Mouse (Mus musculus): ENCODE measurements at regions not wholly inside any gene's neighbourhood (a gene's known extent, or its start where the extent isn't known, plus 50 kb on each side); places are given as distances from the start of the nearest gene placed in this dataset.
"Not testable (repeated sequence)": the region's sequence is repeated elsewhere in the genome, so short reads cannot be mapped to it uniquely, and the experiment has no call there.

GRCm38 (mm10) chr6:7374629-7375028 is 180.1 kb upstream of the Tac1 start:
- no peaks in the 10 kb centered on the region for H3K36me3 ChIP-seq
- peak; percentile 88 for ATAC-seq (ENCODE audit: low FRiP score)
- H3K4me2 ChIP-seq, result no peak overlapping the region
- no peaks in the 10 kb centered on the region for H3K27me3 ChIP-seq
- no peak overlapping the region for H3K27ac ChIP-seq
- peaks cover 5% of the 10 kb centered on the region; the same call in 1 of the 2 replicates for H3K4me1 ChIP-seq (replicated peaks)
- H3K9ac ChIP-seq, result no peak overlapping the region
- H3K9me3 ChIP-seq, result no peaks in the 10 kb centered on the region
- no peak overlapping the region for H3K4me3 ChIP-seq
- 39% methylated on average over 4 of the region's 4 CpGs for WGBS

- ATAC-seq (ENCODE audit: low FRiP score), result no peak
- Histone ChIP-seq H3K27me3 (no peaks in the 10 kb centered on the region), H3K36me3 (no peaks in the 10 kb centered on the region), H3K9ac (no peak overlapping the region), H3K4me3 (no peak overlapping the region), H3K27ac (no peak overlapping the region), H3K9me3 (no peaks in the 10 kb centered on the region), H3K4me1 (replicated peaks) (peaks cover 5% of the 10 kb centered on the region; the same call in 1 of the 2 replicates), H3K4me2 (no peak overlapping the region)
- 90% methylated on average over 2 of the region's 2 CpGs for WGBS
Measured at GRCm38 (mm10) chr6:7375851-7376250, 178.8 kb upstream of the Tac1 start.

DNA sequence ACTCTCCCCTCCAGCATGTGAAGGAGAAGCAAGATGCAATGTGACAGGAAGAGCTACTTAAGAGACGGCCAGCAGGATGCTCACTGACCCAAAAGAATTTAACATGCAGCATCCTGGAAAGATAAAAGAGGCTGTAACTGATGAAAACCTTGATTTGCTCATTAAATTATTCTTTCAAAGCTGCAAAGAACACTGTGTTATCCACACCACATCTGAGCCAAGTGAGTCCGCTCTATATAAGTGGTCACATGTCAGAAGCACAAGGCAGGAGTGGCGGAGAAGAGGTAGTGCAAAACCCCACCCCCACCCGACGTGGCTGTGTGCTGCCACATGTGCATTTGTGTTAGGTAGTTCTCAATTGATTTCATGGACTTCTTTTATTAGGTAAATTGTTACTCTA is 176.0 kb upstream of the Tac1 start:
- Histone ChIP-seq H3K27me3 (no peaks in the 10 kb centered on the region), H3K4me2 (no peak overlapping the region), H3K27ac (no peak overlapping the region), H3K9me3 (no peaks in the 10 kb centered on the region), H3K36me3 (no peaks in the 10 kb centered on the region), H3K4me1 (replicated peaks) (peaks cover 5% of the 10 kb centered on the region; the same call in 1 of the 2 replicates), H3K4me3 (no peak overlapping the region), H3K9ac (no peak overlapping the region)
- ATAC-seq (ENCODE audit: low FRiP score), result no peak
- WGBS, result 51% methylated on average over 5 of the region's 5 CpGs

DNA sequence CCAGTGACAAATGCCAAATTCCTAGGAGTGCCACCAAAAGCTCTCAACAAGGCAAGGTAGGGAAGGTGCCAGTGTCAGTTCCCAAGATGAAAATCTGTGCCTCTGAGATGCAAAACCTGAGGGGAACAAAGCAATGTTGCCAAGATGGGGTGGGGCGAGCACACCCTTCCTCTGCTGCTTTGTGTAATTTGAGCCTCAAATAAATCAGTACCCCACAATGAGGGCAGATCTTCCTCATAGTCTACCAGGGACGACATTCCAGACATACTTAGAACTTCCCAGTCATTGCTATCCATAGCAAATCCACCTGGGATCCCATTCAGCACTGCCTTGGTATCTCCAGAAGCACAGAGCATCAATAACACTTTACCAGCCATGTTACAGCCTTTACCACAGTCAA is 129.9 kb upstream of the Tac1 start:
- H3K27me3 ChIP-seq, result no peaks in the 10 kb centered on the region
- WGBS, result 49% methylated on average over 2 of the region's 2 CpGs
- no peak overlapping the region for H3K4me2 ChIP-seq
- no peak overlapping the region for H3K4me3 ChIP-seq
- ATAC-seq (ENCODE audit: low FRiP score), result no peak
- no peak overlapping the region for H3K27ac ChIP-seq
- no peaks in the 10 kb centered on the region for H3K9me3 ChIP-seq
- no peak overlapping the region for H3K9ac ChIP-seq
- H3K4me1 ChIP-seq (replicated peaks), result no peaks in the 10 kb centered on the region
- H3K36me3 ChIP-seq, result no peaks in the 10 kb centered on the region

GRCm38 (mm10) chr6:7441725-7442124 is 113.0 kb upstream of the Tac1 start:
- Histone ChIP-seq H3K4me2 (no peak overlapping the region), H3K36me3 (no peaks in the 10 kb centered on the region), H3K9ac (no peak overlapping the region), H3K4me1 (replicated peaks) (no peaks in the 10 kb centered on the region), H3K27ac (no peak overlapping the region), H3K4me3 (no peak overlapping the region), H3K27me3 (no peaks in the 10 kb centered on the region), H3K9me3 (no peaks in the 10 kb centered on the region)
- 45% methylated on average over 3 of the region's 3 CpGs for WGBS
- ATAC-seq (ENCODE audit: low FRiP score), result no peak

DNA sequence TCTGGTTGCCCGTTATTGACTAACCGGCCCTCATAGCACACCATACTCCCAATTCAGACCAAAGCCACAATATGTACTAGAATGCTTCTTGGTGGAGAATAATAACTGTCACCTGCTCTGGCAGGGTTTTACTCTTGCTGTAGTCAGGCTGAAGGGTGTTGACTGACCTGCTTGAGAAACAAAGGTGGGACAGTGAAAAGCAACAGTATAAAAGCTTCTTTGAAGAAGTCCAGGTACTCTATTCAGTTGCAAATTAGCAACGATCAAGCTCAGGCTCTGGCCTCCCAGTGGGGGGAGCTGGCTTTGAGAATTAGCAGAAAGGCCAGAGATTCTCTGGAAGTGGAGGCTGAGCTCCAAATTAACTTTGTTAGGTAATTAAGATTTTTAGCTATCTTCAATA is 112.4 kb upstream of the Tac1 start:
- not testable (repeated sequence) for H3K9me3 ChIP-seq; H3K27me3 ChIP-seq; H3K27ac ChIP-seq; ATAC-seq (ENCODE audit: low FRiP score); H3K4me3 ChIP-seq; H3K4me2 ChIP-seq; H3K9ac ChIP-seq; H3K4me1 ChIP-seq (replicated peaks); H3K36me3 ChIP-seq
- 60% methylated on average over 3 of the region's 3 CpGs for WGBS

DNA sequence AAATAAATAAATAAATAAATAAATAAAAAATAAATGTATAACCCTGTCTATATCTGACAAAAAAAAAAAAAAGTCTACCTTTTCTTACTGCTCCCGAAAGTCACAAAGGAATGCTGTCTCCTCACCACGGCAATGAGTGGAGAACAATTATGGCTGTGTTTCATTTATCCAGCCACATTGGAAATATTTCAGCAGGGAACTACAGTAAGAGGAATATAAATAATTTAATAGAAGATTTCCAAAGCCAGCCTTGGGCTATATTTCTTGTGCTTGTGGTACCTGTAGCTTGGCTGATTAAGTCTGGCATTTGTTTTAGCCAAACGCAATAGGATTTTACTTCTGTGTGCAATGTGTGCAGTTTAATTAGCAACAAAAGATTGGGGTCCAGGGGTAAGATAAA is 98.8 kb upstream of the Tac1 start:
- Histone ChIP-seq H3K36me3 (no peaks in the 10 kb centered on the region), H3K9ac (no peak overlapping the region), H3K4me2 (no peak overlapping the region), H3K27me3 (no peaks in the 10 kb centered on the region), H3K27ac (no peak overlapping the region), H3K9me3 (no peaks in the 10 kb centered on the region), H3K4me1 (replicated peaks) (no peaks in the 10 kb centered on the region), H3K4me3 (no peak overlapping the region)
- no peak for ATAC-seq (ENCODE audit: low FRiP score)
- WGBS, result 73% methylated on average over 3 of the region's 3 CpGs

DNA sequence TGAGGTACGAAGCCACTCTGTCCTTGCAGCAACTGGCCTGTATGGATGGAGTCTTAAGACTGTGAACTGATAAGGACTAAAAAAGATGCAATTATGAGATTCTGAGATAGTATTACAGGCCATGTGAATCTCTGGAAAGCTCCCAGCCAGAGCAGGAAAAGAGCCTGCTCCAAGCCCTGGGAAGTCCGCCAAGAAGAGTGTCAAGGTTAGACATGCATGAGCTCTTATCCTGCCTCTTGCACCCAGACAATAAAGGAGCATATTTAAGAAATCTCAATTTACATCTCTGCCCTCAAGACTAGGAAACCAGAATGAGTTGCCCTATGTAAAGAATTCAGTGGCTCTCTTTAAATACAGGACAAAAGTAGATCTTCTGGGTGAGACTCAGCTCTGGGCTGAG is 90.8 kb upstream of the Tac1 start:
- Histone ChIP-seq H3K4me3 (no peak overlapping the region), H3K4me2 (no peak overlapping the region), H3K9me3 (no peaks in the 10 kb centered on the region), H3K9ac (no peak overlapping the region), H3K27me3 (no peaks in the 10 kb centered on the region), H3K27ac (no peak overlapping the region), H3K36me3 (no peaks in the 10 kb centered on the region), H3K4me1 (replicated peaks) (no peaks in the 10 kb centered on the region)
- no peak for ATAC-seq (ENCODE audit: low FRiP score)
- WGBS, result 81% methylated on average over 2 of the region's 2 CpGs

DNA sequence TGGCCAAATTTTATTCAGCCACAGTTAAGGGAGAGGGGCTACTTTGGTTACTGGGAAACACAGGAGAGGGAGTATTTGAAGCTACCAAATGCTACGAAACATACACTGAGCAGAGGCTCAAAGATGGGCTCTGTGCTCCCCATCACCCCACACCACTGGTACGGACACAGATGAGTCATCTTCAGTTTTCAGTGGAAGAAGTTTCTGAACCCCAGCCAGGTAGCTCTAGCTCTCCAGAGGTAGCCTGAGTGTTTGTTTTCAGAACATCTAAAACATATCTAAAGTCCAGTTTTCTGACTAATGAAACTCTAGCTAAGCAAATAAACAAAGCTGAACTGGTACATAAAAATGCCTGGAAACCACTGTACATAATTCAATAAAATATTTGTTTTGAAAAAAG is 90.3 kb upstream of the Tac1 start:
- Histone ChIP-seq H3K4me3 (no peak overlapping the region), H3K27me3 (no peaks in the 10 kb centered on the region), H3K4me2 (no peak overlapping the region), H3K4me1 (replicated peaks) (no peaks in the 10 kb centered on the region), H3K36me3 (no peaks in the 10 kb centered on the region), H3K9ac (no peak overlapping the region), H3K27ac (no peak overlapping the region), H3K9me3 (no peaks in the 10 kb centered on the region)
- ATAC-seq (ENCODE audit: low FRiP score), result no peak
- WGBS, result 79% methylated on average over 2 of the region's 2 CpGs

GRCm38 (mm10) chr6:7472366-7473026 is 82.2 kb upstream of the Tac1 start:
- no peaks in the 10 kb centered on the region for H3K36me3 ChIP-seq
- H3K4me1 ChIP-seq (replicated peaks), result no peaks in the 10 kb centered on the region
- WGBS, result 74% methylated on average over 7 of the region's 7 CpGs
- H3K4me3 ChIP-seq, result no peak overlapping the region
- H3K27me3 ChIP-seq, result no peaks in the 10 kb centered on the region
- no peak overlapping the region for H3K9ac ChIP-seq
- H3K27ac ChIP-seq, result no peak overlapping the region
- no peak for ATAC-seq (ENCODE audit: low FRiP score)
- H3K4me2 ChIP-seq, result no peak overlapping the region
- no peaks in the 10 kb centered on the region for H3K9me3 ChIP-seq

DNA sequence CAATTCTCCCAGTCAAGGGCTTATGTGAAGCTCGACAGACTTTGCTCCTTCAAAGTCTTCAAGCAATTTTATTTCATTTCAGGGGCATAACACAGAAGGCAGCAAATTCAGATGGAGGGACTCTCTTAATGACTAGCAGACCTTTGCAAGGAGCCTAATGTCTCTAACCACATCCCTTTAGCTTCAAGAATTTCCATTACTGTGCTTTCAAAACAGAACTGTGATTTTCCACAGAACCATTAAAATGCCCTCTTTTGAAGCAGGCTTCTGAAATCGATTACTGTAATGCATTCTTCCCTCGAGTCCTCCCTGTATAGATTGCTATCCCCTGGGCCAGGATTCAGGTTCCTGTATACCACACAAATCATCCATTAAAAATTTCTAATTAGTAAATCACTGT is 80.9 kb upstream of the Tac1 start:
- H3K27me3 ChIP-seq, result no peaks in the 10 kb centered on the region
- H3K4me1 ChIP-seq (replicated peaks), result no peaks in the 10 kb centered on the region
- 72% methylated on average over 3 of the region's 3 CpGs for WGBS
- no peaks in the 10 kb centered on the region for H3K36me3 ChIP-seq
- no peak for ATAC-seq (ENCODE audit: low FRiP score)
- no peaks in the 10 kb centered on the region for H3K9me3 ChIP-seq
- no peak overlapping the region for H3K4me3 ChIP-seq
- H3K4me2 ChIP-seq, result no peak overlapping the region
- H3K27ac ChIP-seq, result no peak overlapping the region
- H3K9ac ChIP-seq, result no peak overlapping the region

DNA sequence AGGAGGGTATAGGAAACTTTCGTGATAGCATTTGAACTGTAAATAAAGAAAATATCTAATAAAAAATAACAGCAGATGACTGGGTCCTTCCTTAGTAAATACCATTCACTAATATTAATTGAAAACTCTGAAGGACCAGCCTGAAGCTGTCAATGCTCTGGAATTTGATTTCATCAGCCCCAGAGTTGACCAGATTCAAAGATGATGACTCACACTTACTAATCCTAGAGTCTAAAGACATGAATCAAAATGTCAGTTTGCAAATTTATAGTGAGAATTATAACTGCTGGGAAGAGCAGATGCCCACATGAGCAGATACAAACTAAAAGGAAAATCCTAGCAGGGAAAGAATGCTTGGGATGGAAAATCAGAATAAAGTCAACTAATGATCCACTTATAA is 77.8 kb upstream of the Tac1 start:
- Histone ChIP-seq H3K27me3 (no peaks in the 10 kb centered on the region), H3K4me1 (replicated peaks) (no peaks in the 10 kb centered on the region), H3K4me3 (no peak overlapping the region), H3K9me3 (no peaks in the 10 kb centered on the region), H3K9ac (no peak overlapping the region), H3K4me2 (no peak overlapping the region), H3K36me3 (no peaks in the 10 kb centered on the region), H3K27ac (no peak overlapping the region)
- WGBS, result 96% methylated on average over 1 of the region's 1 CpGs
- ATAC-seq (ENCODE audit: low FRiP score), result no peak

- Histone ChIP-seq H3K4me1 (replicated peaks) (no peaks in the 10 kb centered on the region), H3K27ac (no peak overlapping the region), H3K36me3 (no peaks in the 10 kb centered on the region), H3K4me2 (no peak overlapping the region), H3K9me3 (no peaks in the 10 kb centered on the region), H3K27me3 (no peaks in the 10 kb centered on the region), H3K4me3 (no peak overlapping the region), H3K9ac (no peak overlapping the region)
- no peak for ATAC-seq (ENCODE audit: low FRiP score)
- WGBS, result 87% methylated on average over 2 of the region's 2 CpGs
Measured at GRCm38 (mm10) chr6:7494299-7494698, 60.4 kb upstream of the Tac1 start.

All from hindbrain, embryonic 13.5 days (tissue).